Mouse (Mus musculus) fibroblast of lung, adult 2 months (primary cell): ENCODE data around the gene Gm49325.

Experiments used
- DNase-seq: peaks from one replicate; pipeline ENCODE4 v3.0.0-alpha.2; 2011; ENCODE audit warnings: low read depth

Gm49325 gene

DNA sequence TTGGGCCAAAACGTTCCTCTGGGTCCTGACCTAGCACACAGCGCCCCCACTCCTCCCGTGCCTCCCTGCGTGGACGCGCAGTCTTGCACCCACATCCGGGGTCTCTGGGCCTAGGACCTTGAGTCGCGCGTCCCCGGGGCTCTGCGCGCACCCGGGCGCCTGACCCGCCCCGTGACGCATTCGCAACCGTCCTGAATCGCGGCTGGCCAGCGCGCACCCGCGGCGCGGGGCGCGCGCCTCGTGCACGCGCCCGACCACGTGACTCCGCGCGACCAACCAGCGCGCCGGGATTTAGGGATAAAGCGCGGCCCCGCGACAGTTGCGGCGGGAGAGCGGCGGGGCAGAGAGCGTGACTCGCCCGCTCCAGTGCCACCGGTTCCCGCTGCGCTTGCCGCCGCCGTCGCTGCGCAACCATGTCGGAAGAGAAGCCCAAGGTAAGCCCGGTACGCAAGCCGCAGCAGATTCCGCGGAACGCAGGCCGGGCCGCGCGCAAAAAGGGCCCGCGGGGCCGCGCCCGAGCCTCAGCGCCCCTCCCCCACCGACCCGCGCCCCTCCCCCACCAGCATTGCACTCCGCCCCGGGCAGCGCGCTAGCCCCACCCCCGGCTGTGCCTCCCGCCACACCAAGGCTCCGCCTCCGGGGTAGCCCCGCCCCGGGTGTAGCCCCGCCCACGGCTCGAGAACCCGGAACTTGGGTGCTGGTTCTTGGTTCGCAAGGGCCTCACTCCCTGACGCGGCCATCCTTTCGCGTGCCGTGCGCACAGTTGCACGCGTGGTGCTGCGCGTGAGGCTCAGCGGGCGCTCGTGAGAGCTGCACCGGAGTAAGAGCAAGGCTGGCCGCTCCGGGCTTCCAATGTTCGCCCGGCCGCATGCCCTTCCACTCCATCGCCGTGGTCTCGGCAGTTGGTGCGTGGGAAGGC is at the start of gene Gm49325, which contains the start of gene Sumo3:
Gene Gm49325, plus strand, starts transcription at position 290 of the 919 bp plus-strand sequence.
Gene Sumo3, plus strand, starts transcription at position 190 of the 919 bp plus-strand sequence.
- peak; percentile 72 for DNase-seq

- DNase-seq, result no peak
Measured at GRCm38 (mm10) chr10:77556631-77557030, 49.4 kb upstream of the Gm49325 start.

DNA sequence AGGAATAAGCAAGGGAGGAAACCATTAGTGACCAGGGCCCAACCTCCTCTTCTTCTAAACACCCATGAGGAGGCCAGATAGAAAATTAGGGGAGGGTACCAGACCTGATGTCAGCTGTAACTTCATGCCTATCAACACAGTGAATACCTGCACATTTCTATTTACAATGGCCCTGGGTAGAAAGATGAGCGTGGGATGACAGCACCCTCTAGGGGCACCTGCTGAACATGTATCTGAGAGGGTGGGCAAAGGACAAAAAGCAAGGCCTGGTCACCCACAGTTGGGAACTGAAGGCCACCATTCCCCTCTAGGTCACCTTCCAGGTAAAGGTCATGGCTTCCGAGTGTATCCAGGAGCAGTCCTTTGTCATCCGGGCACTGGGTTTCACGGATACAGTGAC is 48.4 kb upstream of the Gm49325 start:
- no peak for DNase-seq

- DNase-seq, result no peak
Measured at GRCm38 (mm10) chr10:77560090-77560489, 45.9 kb upstream of the Gm49325 start.

GRCm38 (mm10) chr10:77560830-77561229 is 45.2 kb upstream of the Gm49325 start:
- no peak for DNase-seq

DNA sequence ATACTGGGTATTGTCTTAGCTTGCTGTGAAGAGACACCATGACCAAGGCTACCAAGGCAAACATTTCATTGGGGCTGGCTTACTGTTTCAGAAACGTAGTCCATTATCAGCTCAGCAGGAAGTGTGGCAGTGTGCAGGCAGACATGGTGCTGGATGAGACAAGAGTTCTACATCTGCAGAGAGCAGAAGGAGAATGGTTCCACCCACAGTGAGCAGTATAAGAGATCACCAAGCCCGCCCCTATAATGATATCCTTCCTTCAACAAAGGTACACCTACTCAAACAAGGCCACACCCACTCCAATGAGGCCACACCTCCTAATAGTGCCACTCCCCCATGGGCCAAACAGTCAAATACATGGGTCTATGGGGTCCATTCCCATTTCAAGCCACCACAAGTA is 44.5 kb upstream of the Gm49325 start:
- no peak for DNase-seq

DNA sequence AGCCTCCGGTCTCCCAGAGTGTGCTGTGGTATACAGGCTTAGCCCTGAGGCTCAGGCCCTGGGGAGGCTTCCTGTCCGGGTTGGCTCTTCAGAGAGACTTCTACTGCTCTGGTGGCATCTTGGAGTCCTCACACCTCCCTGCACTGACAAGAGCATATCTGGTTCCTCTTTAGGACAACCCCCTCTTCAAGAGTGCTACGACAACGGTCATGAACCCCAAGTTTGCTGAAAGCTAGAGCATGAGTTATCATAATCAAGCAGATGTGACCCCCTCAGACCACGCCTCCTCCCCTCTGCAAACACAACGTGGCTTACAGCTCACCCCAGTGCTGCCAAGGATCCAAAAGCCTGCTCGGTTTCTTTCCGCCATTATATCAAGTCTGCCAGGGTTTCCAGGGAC is 41.0 kb upstream of the Gm49325 start:
- no peak for DNase-seq

DNA sequence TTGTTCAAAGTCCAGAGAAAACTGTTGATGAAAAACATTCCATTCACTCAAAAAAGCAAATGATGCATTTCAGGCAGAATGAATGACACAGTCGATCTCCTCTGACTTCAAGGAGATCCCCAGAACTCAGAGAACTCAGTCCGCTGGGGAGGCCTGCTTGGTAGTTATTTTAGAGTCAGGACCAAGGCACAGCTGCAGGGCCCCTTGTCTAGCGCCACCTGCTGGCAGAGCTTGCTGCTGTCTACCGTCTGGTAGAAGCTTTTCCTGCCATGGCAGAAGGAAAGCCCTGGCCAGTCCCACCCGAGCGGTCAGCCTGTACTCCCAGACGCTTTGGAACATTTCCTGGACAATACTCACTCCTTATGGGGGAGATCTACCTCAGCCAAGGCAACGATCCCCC is 39.3 kb upstream of the Gm49325 start:
- peak; percentile 28 for DNase-seq

DNA sequence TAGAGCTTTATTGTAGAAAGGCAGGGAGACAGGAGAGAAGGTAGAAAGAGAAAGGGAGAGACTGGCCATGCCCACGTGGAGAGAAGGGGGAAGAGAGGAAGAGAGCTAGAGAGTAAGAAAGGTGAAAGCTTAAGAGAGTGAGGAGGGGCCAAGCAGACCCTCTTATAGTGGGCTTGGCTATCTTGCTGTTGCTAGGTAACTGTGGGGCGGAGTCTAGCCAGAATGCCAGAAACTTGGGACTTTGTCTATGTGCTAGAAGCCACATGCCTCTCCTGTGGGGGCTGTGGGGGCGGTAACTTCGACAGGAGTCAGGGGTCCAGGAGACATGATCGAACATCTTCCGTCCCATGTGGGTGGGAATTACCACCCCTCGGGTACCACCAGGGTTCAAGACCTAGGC is 36.5 kb upstream of the Gm49325 start:
- no peak for DNase-seq

- DNase-seq, result peak; percentile 47
Measured at GRCm38 (mm10) chr10:77569973-77570658, 35.9 kb upstream of the Gm49325 start.

- no peak for DNase-seq
Measured at GRCm38 (mm10) chr10:77572225-77572624, 33.8 kb upstream of the Gm49325 start.

DNA sequence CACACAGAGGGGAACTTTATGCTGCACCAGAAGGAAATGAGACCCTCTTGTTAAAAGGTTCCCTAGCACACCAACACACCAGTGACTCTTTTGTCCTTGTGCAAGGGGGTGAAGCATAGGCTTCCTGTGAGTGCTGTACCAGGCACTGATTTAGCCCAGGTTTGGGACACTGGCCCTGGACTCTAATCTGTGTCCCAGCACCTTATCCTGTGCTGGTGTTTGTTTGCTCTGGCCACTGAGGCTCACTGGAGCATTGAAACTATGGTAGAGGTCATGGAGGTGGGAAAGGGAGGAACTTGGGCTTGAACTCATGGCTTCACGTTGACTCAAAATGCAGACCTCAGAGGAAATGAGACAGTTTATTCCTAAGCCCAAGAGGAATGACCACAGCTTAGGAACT is 32.8 kb upstream of the Gm49325 start:
- DNase-seq, result no peak

DNA sequence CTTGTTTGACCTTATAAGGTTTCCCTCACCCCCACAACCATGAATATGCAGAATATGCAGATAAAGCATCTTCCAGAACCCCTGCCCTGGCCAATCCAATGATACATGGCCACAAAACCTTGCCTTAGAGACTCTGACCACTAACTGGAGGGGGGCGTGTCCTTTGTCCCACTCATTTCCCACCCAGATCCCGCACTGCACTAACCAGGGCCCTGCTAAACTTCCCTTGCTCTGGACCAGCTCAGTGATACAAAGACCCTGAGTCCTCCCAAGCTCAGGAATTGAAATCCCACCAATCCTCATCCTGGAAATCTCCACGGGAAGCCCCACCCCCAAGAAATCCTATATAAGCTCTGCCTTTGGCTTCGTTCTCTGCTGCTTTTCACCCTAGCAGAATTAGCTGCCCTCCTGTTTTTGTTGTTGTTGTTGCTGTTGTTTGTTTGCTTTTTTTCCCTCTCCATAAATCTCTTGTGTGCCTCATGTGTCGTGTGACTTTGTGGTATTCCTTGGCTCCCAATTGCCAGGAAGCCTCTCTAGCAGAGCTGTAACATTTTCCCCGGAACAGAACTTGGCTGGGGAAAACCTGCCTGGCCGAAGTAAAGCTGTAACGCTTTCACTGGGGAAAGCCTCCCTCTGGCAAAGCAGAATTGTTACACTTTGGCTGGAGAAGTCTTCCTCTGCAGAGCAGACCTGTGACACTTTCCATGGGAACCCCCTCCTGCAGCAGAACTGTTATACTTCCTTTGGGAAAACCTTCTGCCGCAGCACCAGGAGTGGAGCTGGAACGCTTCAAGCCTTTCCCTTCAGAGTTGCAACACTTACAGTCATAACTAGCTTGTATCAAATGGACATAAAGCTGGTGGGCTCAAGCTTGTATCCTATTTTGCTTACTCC is 25.7 kb upstream of the Gm49325 start:
- no peak for DNase-seq

DNA sequence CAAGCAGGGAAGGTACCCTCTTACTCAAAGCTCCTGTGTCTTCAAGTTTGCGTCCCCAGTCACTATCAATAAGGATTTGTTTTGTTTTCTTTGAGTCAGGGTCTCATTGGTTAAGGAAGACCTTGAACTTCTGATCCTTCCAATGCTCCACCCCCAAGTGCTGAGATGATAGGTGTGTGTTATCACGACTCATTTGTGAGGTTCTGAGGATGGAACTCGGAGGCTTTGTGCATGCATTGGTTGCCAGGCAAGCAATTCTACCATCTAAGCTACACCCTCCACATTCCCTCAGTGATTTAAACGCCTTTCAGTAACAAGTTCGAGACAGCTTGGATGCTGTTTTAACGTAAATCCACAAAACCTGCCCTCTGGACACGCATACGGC is 25.0 kb upstream of the Gm49325 start:
- DNase-seq, result no peak

- DNase-seq, result peak; percentile 99
Measured at GRCm38 (mm10) chr10:77581408-77582284, 24.4 kb upstream of the Gm49325 start, which contains the start of gene Pttg1ip. Gene Pttg1ip (plus strand): TSS chr10:77581720.

DNA sequence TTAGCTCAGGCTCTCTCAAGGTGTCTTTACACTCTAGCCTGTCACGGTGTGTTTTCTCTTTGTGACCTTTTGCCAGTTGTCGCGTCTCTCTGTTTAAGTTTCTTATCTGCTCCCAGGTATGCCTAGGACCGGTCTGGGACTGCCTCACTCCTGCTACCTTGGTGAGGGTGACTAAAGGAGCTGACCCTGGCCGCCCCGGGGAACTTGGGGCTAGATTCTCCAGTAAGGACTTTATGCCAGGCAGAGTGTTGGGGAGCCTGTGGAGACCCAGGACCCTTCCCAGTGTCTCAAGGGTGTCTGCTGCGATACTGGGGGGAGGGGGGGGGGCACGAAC is 23.7 kb upstream of the Gm49325 start:
- DNase-seq, result no peak

DNA sequence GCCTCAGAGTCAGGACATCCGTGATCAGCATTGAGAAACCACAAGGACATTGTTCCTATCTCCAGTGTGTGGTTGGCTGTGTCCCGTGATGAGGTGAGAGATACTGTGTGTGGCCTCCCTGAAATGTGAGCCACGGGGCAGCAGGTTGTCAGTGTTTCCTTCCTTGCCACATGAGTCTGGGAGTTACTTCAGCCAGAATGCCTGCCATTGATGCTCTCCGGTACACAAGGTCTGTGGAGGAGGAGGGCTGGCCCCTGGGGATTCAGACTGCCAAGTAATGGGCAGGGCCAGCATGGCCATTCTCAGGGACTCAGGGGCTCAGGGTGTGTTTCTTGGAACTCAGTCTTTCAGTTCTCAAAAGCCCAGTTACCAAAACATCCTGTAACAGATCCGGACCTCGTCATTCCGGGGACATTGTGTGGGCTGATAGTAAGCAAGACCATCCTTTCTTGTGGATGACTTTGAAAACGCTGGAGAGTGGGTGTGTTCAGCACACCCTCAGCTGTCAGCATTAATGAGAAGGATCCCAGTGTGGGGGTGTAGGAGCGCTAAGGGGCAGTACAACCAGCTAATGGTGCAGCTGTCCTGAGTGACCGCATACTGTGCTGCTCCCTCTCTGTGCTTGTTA is 22.1 kb upstream of the Gm49325 start:
- DNase-seq, result no peak

DNA sequence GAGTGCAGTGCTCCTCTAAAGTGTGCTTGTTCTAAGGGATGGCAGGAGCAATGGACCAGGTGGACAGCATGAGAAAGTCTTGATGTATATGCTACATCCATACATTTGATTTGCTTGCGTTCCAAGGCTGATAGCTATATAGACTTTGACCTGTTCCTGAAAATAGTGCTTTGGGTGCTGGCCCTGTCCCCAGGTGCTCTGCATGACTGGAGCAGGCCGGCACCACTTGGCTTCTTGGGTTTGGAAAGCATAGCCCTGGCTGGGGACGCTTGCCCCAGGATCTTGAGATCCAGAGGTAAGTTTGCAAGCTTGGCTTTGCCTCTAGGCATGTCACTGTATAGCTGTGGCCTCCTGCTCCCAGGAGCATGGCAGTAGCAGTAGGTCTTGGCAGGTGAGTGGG is 19.4 kb upstream of the Gm49325 start:
- DNase-seq, result no peak

GRCm38 (mm10) chr10:77587091-77587775 is 18.8 kb upstream of the Gm49325 start:
- no peak for DNase-seq

GRCm38 (mm10) chr10:77588036-77588435 is 18.0 kb upstream of the Gm49325 start:
- no peak for DNase-seq
